ENCODE assay signal across 8 mouse cellular contexts in genomic region chr4:45530662-45531542, GRCm38 (mm10). TPM values are rescaled to one million over a fixed set of nuclear protein-coding genes. Genes with fewer than 3 reads are reported as not detected.
DNase-seq lines count a peak whose midpoint lies in the region; ATAC-seq and TF ChIP-seq lines count a peak whose summit lies in the region.

No protein-coding gene starts in this region.

- H3K9ac ChIP-seq in embryonic facial prominence, embryonic 15.5 days: peak overlapping the region; percentile 84
- H3K9ac ChIP-seq in limb, embryonic 13.5 days: peak overlapping the region; percentile 87
- peak overlapping the region; percentile 65 for H3K9ac ChIP-seq in midbrain, embryonic 15.5 days

- peak; percentile 93 for DNase-seq in A20 (ENCODE audit: low read depth, low spot score)
- peak; percentile 93 to 95 for DNase-seq in heart, adult 9 months (ENCODE audit: low spot score in 2 of 2)
- DNase-seq in kidney, adult 9 months: peak; percentile 98
- peak; percentile 83 to 84 for DNase-seq in spleen, adult 18-20 months

- H3K36me3 ChIP-seq in embryonic facial prominence, embryonic 15.5 days: no peaks in the 10 kb centered on the region
- H3K36me3 ChIP-seq in limb, embryonic 13.5 days: no peaks in the 10 kb centered on the region
- no peaks in the 10 kb centered on the region for H3K36me3 ChIP-seq in midbrain, embryonic 15.5 days (replicated peaks)

- H3K27me3 ChIP-seq in embryonic facial prominence, embryonic 15.5 days: no peaks in the 10 kb centered on the region
- H3K27me3 ChIP-seq in limb, embryonic 13.5 days: peaks cover 9% of the 10 kb centered on the region; the same call in 1 of the 2 replicates
- peaks cover 7% of the 10 kb centered on the region; the same call in 1 of the 2 replicates for H3K27me3 ChIP-seq in midbrain, embryonic 15.5 days (replicated peaks)

- no peaks in the 10 kb centered on the region for H3K9me3 ChIP-seq in embryonic facial prominence, embryonic 15.5 days (replicated peaks)
- H3K9me3 ChIP-seq in limb, embryonic 13.5 days: no peaks in the 10 kb centered on the region
- no peaks in the 10 kb centered on the region for H3K9me3 ChIP-seq in midbrain, embryonic 15.5 days

- H3K4me1 ChIP-seq in bone marrow macrophage, adult 2 months (ENCODE audit: control insufficient read depth, insufficient read depth, low read length): peaks cover 35% of the 10 kb centered on the region
- peaks cover 78% of the 10 kb centered on the region for H3K4me1 ChIP-seq in embryonic facial prominence, embryonic 15.5 days
- peaks cover 72% of the 10 kb centered on the region for H3K4me1 ChIP-seq in limb, embryonic 13.5 days
- peaks cover 43% of the 10 kb centered on the region for H3K4me1 ChIP-seq in midbrain, embryonic 15.5 days

- H3K27ac ChIP-seq in bone marrow macrophage, adult 2 months (ENCODE audit: insufficient read depth, low read depth, low read length): peak overlapping the region; percentile 86
- peak overlapping the region; percentile 95 for H3K27ac ChIP-seq in embryonic facial prominence, embryonic 15.5 days (replicated peaks)
- peak overlapping the region; percentile 88 for H3K27ac ChIP-seq in limb, embryonic 13.5 days
- peak overlapping the region; percentile 87 for H3K27ac ChIP-seq in midbrain, embryonic 15.5 days

- peak overlapping the region; percentile 96 for H3K4me2 ChIP-seq in embryonic facial prominence, embryonic 15.5 days (replicated peaks)
- peak overlapping the region; percentile 95 for H3K4me2 ChIP-seq in limb, embryonic 13.5 days (replicated peaks)
- H3K4me2 ChIP-seq in midbrain, embryonic 15.5 days: peak overlapping the region; percentile 95

- peak; percentile 89 for ATAC-seq in embryonic facial prominence, embryonic 15.5 days (ENCODE audit: insufficient number of reproducible peaks, low FRiP score, low TSS enrichment, low read depth)
- ATAC-seq in limb, embryonic 13.5 days (ENCODE audit: low FRiP score, low read depth): peak; percentile 85
- ATAC-seq in midbrain, embryonic 15.5 days (replicated peaks): peak; percentile 90

- under 1% methylated on average over 63 of the region's 68 CpGs for WGBS in embryonic facial prominence, embryonic 15.5 days
- under 1% methylated on average over 68 of the region's 68 CpGs for WGBS in limb, embryonic 13.5 days
- WGBS in midbrain, embryonic 15.5 days: under 1% methylated on average over 59 of the region's 68 CpGs

- peak overlapping the region; percentile 88 for H3K4me3 ChIP-seq in bone marrow macrophage, adult 2 months (ENCODE audit: insufficient read depth, low read length)
- H3K4me3 ChIP-seq in embryonic facial prominence, embryonic 15.5 days (replicated peaks): peak overlapping the region; percentile 81
- H3K4me3 ChIP-seq in limb, embryonic 13.5 days: peak overlapping the region; percentile 76
- peak overlapping the region; percentile 79 for H3K4me3 ChIP-seq in midbrain, embryonic 15.5 days

- peak; percentile 6; the same call in 1 of the 2 replicates for TF ChIP-seq POLR2A in bone marrow macrophage, adult 2 months (IDR thresholded peaks at IDR 0.05; ENCODE audit: borderline replicate concordance, low read depth, low read length)

- TF ChIP-seq CTCF in bone marrow macrophage, adult 2 months (IDR thresholded peaks at IDR 0.05; ENCODE audit: low read depth, low read length): no peak

RNA-seq across cellular contexts. Expression of gene Shb, which starts 1.4 kb away (rescaled TPM):
- polyA plus RNA-seq in bone marrow macrophage, adult 2 months (2012; ENCODE audit: insufficient read depth, insufficient read length, missing spikeins): 9.8 and 14.8 TPM in 2 replicates
- 9.1 and 9.9 TPM in 2 replicates for polyA plus RNA-seq in embryonic facial prominence, embryonic 15.5 days (2015; fragmentation: Nextera tagmentation; extraction: Ambion mirVana)
- polyA plus RNA-seq in limb, embryonic 13.5 days (2015; fragmentation: Nextera tagmentation; extraction: Ambion mirVana): 3.9 TPM in 2 replicates
- polyA plus RNA-seq in midbrain, embryonic 15.5 days (2015; fragmentation: Nextera tagmentation; extraction: Ambion mirVana): 6.3 and 6.7 TPM in 2 replicates

Comparison
In these comparisons a context has a peak if more than half of its experiments do, and no peak if none do; other contexts are left out.
1. Peak in every context shown above with its lines: DNase-seq, ATAC-seq, H3K4me3 ChIP-seq and H3K27ac ChIP-seq.